Mouse (Mus musculus) ES-Bruce4 (cell line): ENCODE data around the gene Hnrnpr.

Experiments used
- CTCF ChIP-seq: IDR thresholded peaks from one replicate; pipeline ENCODE4 v1.8.1; 2011; ENCODE audit warnings: low read depth, low read length
- POLR2A ChIP-seq: IDR thresholded peaks from one replicate; pipeline ENCODE4 v1.8.1; 2011; ENCODE audit warnings: low read length; ENCODE audit not compliant: insufficient read depth

GRCm38 (mm10) chr4:136407831-136408230, 97.1 kb downstream of the Hnrnpr start:
- no peak for TF ChIP-seq POLR2A
- no peak for TF ChIP-seq CTCF
